Mouse (Mus musculus) left cerebral cortex, postnatal 14 days (tissue): Measurements from ENCODE around the gene Isoc2a. TPM values are rescaled to one million over a fixed set of nuclear protein-coding genes. Genes with fewer than 3 reads are reported as not detected.

Experiments used
- DNase-seq, 2 experiments: peaks; one replicate each; pipeline ENCODE4 v3.0.0; 2021 to 2022; ENCODE audit warnings: low spot score in 2 of 2, mixed read lengths in 1 of 2
- intact Hi-C: fragments of 180-260 bp; cut with DNase I; formaldehyde crosslinking; loops from one replicate; pipeline ENCODE4 v1.15.1; 2025
- total RNA-seq, 2 experiments: library from RNA; stranded (reverse); gene quantifications; 2 replicates each; pipeline ENCODE4 v1.2.3; 2021

Isoc2a gene
- total RNA-seq, 2 experiments from 2014 or later: 7.5 to 8.6 TPM

DNA sequence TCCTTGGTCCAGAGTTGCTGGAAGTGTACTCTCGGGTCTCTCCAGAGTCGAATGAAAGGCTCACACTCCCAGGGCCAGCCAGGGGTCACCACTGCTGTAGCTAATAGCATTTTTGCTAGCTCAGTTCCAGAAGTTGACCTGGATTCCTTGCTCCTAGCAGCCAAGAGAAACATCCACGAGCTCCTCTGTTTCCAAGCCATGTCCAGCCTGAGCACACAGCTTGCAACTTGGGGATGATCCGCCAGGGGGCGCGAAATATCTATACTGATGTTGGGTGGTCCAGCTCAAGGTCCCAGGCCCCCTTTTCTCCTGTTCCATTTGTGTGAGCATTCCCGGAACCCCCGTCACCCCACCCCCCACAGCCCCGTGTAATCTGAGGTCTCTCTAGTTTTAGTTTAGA is 34.6 kb downstream of the Isoc2a start:
- DNase-seq: peak; percentile 71 to 76
- intact Hi-C loops: no loop called here

DNA sequence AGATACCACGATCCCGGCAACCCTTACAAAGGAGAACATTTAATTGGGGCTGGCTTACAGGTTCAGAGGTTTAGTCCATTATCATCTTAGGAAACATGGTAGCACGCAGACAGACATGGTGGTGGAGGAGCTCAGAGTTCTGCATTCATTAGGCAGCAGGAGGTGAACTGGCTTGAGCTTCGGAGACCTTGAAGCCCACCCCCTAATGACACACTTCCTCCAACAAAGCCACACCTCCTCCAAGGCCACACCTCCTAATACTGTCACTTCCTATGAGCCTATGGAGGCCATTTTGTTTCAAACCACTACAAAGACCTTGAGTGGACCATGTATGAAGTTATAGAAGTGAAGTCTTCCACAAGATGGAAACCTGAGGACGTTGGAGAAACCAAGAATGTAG is 35.3 kb downstream of the Isoc2a start:
- intact Hi-C loops: no loop called here
- no peak for DNase-seq

DNA sequence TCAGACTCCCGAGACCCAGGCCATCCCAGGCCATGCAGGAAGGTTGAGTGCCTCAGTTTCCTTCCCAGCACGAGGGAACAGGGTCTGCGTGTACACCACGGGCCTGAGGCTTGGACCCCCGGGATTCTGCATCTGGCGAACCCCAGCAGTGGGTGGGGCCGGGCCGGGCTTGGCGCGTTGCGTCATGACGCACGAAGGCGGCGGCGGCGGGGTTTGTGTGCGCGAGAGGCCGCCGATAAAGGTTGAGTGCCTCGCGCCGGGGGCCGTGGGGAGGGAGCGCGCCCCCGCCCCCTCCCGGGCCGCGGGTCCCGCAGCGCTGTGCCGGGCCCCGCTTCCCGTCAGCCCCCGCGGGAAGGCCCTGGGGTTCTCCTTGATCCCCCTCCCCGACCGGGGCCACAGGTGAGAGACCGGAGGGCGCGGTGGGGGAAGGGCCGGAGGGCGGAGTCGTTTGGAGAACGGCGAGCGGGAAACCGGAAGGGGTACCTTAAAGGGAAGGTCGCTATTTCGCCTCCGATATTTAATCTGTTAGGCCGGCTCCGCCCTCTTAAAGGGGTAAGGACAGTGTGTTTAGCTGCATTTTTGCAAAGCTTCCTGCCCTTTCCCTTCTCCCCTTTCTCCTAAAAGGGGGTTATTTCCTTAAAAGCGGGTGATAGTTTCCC is 38.2 kb downstream of the Isoc2a start, which contains the start of gene Zfp628:
Zfp628 (plus strand) TSS at position 211 of the 659 bp plus-strand sequence.
- DNase-seq: peak; percentile 94 to 95
- intact Hi-C loops: no loop called here

DNA sequence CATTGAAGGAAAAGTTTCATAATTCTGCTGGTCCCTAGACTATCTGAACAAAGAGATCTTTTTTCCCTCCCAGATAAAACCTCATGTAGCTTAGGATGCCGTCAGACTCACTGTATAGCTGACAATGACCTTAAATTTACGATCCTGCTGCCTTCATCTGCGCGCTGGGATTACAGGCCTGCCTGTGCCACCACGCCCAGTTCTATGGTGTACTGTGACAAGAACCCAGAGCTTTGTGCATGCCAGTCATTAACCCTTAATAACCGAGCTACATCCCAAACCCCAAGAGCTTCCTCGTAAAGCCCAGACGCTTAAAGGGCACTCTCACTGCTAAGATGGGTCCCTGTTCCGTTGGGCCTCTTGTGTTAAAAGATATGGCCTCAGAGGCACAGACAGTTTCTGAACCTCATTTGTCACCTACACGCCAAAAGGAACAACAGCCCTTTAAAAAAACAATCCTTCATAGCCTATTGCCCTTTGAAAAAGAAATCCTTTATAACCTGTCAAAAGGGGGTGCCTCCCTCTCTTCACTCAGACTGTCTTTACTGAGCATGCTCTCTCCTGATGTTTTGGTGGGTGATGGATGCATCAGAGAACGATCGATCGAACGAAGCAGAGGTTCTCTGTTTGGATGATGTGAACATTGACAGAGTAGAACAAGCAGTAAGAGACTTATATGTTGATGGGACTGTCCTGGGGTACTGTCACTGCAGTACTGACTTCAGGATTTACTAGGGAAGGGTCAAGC is 38.9 kb downstream of the Isoc2a start:
- DNase-seq: peak in 1 of 2 experiments; percentile 47
- intact Hi-C loops: no loop called here

DNA sequence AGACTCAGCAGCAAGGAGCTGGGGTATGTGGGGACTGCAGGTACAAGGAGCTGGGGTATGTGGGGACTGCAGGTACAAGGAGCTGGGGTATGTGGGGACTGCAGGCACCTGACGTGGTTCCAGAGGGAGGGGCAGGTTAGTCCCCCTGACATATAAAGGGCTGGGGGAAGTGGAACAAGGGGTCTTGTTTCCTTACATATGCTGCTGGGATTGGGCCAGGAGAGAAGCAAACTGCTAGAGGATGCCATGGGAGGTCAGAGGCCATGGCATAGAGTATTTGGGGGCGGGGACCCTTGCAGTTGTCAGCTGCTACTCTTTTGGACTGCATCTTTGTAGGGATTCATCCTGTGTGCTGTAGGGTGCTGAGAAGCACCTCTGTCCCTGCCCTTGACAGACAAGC is 40.5 kb downstream of the Isoc2a start:
- no peak for DNase-seq
- intact Hi-C loops: no loop called here

DNA sequence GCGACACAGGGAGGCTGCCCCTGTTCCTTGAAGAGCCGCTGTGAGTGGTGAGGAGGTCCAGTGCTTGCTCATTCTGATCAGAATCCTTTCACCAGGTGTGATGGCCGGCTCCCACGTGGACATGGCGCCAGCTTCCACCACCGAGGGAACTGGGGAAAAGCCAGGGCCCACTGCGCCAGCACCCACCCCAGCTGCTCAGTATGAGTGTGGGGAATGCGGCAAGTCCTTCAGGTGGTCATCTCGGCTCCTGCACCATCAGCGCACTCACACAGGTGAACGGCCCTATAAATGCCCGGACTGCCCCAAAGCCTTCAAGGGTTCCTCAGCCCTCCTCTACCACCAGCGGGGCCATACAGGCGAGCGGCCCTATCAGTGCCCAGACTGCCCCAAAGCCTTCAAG is 41.7 kb downstream of the Isoc2a start:
- DNase-seq: no peak
- intact Hi-C loops: no loop called here

DNA sequence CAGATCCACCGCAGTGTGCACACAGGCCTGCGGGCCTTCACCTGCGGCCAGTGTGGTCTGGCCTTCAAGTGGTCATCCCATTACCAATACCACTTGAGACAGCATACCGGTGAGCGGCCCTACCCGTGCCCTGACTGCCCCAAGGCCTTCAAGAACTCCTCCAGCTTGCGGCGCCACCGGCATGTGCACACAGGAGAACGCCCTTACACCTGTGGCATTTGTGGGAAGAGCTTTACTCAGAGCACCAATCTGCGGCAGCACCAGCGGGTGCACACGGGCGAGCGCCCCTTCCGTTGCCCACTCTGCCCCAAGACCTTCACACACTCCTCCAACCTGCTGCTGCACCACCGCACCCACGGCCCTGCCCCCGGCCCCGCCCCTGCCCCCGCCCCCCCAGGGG is 42.1 kb downstream of the Isoc2a start:
- DNase-seq: no peak
- intact Hi-C loops: no loop called here

DNA sequence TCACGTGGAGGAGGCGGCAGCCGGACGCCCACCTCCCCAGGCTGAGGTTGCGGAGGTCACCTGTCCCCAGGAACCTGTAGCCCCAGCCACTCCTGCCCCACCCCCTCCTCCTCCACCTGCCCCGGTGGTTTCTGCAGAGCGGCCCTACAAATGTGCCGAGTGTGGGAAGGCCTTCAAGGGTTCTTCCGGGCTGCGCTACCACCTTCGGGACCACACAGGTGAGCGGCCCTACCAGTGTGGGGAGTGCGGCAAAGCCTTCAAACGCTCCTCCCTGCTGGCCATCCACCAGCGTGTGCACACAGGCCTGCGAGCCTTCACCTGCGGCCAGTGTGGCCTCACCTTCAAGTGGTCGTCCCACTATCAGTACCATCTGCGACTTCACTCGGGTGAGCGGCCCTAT is 43.0 kb downstream of the Isoc2a start:
- intact Hi-C loops: loop anchor here (5.0 kb wide), 1 partner anchor 78 kb away; the partner anchor contains the start of gene Shisa7

DNA sequence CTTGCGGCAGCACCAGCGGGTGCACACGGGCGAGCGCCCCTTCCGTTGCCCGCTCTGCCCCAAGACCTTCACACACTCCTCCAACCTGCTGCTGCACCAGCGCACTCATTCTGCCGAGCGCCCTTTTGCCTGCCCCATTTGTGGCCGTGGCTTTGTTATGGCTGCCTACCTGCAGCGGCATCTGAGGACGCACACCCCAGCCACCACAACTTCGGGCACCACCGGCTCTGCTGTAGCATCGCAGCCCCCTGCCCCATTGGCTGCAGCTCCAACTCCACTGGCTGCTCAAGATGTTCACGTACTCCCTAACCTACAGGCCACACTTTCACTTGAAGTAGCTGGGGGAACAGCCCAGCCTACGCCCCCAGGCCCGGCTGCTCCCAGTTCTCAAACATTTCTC is 43.5 kb downstream of the Isoc2a start:
- intact Hi-C loops: loop anchor here (5.0 kb wide), 1 partner anchor 78 kb away; the partner anchor contains the start of gene Shisa7

More for the DNA sequence above, 43.0 kb downstream of the Isoc2a start:
- DNase-seq: no peak

DNA sequence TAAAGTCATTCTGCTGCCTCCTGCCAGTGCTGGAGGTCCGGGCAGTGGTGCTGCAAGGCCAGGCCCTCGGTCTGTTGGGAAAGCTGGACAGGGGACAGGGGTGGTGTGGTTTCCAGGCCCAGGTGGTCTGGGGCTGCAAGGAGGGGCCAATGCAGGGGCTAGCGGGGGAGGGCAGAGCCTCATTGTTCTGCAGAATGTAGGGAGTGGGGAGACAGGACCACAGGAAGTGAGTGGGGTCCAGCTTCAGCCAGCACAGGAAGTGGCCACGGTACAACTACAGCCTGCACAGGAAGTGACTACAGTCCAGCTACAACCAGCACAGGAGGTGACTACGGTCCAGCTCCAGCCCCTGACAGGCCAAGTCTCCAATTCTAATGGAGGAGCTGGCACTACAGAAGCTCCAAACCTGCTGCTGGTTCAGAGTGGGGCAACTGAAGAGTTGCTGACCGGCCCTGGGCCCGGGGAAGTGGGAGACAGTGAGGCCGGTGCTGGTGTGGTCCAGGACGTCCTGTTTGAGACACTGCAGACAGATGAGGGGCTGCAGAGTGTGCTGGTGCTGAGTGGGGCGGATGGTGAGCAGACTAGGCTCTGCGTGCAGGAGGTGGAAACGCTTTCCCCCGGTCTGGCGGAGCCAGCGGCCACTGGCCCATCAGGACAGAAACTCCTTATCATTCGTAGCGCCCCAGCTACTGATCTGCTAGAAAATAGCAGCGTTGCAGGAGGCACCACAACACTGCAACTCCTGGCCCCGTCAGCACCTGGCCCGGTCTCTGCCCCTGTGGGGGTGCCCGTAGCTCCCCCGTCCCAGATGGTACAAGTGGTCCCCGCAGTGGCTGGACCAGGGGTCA is 44.2 kb downstream of the Isoc2a start:
- intact Hi-C loops: loop anchor here (5.0 kb wide), 1 partner anchor 79 kb away; the partner anchor contains the start of gene Shisa7
- no peak for DNase-seq

More for the DNA sequence above, 43.5 kb downstream of the Isoc2a start:
- no peak for DNase-seq

DNA sequence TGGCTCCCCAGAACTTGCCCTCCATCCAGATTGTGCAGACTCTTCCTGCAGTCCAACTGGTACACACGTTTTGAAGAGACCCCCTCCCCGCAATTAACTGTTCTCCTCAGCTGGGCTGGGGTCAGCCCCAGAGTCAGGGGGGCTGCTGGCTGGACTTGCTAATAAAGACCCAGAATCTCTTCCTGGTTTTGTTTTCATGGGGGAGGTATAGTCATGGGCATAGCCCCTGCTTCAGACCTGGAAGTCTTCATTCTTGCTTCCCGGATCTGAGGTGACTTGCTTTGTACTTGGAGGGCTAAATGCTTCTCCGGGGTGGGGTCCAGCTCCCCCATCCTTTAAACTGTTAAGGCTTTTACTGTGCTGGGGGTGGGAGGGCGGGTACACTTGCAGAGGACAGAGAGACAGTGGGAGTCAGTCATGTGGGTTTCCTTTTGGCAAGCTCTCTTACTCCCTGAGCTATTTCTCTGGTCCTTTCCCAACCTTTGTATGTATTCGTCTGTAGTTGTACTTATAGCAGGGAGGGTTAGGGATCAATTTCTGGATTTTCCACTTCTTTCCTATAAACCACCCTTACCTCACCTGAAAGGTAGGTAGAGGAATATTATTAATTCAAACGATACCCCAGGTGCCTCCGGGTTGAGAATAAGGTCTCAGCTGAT is 45.0 kb downstream of the Isoc2a start, which contains the start of gene Nat14:
Nat14 (plus strand) TSS at position 205 of the 659 bp plus-strand sequence.
- DNase-seq: no peak
- intact Hi-C loops: loop anchor here (5.0 kb wide), 1 partner anchor 80 kb away; the partner anchor contains the start of gene Shisa7

DNA sequence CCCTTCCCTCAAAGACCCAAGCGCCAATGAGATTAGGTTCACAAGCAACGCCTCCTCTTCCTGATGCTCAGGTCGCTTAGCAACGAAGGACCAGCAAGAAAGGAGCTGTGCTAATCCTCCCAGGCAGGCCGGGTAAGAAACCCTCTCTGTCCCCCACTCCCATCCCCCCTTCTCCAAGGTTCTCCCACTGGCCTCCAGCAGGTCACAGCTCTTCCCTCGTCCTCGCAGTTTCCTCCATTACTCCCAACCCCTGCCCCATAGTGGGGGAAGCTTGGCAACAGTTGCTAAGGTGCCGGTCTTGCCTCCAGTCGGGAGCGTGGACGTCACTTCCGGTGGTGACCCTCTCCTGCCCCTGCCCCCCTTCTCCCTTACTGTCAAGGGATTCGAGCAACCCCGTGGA is 45.6 kb downstream of the Isoc2a start:
- intact Hi-C loops: loop anchor here (5.0 kb wide), 1 partner anchor 80 kb away; the partner anchor contains the start of gene Shisa7

DNA sequence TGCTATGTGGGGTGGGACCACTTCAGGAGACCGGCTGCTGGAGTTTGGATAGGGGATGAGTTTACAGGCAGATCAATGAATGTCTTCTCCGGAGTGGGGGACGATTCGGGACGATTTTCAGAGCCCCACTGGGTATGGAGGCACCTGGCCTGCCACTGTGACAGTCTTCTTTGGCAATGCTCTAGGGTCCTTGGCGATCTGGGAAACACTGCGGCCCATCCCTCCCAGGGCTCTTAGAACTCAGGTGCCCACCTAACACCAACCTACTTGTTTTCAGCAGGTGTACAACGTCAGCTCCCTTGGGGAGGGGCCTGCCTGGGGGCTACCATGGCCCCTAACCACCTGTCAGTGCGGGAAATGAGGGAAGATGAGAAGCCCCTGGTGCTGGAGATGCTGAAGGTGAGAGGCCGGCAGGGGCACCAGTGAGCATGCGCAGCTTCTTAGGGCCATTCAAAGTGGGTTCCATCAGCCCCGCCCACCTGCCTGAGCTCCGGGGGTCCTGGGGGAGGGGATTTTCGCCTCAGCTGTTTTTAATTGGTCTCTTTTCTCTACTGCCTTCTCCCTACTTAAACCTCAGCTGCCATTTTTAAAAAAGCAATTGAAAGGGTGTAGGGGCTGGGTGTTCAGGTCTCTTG is 46.1 kb downstream of the Isoc2a start:
- intact Hi-C loops: loop anchor here (5.0 kb wide), 1 partner anchor 81 kb away; the partner anchor contains the start of gene Shisa7
- peak; percentile 79 to 84 for DNase-seq

More for the DNA sequence above, 45.6 kb downstream of the Isoc2a start:
- DNase-seq: peak; percentile 88 to 92

DNA sequence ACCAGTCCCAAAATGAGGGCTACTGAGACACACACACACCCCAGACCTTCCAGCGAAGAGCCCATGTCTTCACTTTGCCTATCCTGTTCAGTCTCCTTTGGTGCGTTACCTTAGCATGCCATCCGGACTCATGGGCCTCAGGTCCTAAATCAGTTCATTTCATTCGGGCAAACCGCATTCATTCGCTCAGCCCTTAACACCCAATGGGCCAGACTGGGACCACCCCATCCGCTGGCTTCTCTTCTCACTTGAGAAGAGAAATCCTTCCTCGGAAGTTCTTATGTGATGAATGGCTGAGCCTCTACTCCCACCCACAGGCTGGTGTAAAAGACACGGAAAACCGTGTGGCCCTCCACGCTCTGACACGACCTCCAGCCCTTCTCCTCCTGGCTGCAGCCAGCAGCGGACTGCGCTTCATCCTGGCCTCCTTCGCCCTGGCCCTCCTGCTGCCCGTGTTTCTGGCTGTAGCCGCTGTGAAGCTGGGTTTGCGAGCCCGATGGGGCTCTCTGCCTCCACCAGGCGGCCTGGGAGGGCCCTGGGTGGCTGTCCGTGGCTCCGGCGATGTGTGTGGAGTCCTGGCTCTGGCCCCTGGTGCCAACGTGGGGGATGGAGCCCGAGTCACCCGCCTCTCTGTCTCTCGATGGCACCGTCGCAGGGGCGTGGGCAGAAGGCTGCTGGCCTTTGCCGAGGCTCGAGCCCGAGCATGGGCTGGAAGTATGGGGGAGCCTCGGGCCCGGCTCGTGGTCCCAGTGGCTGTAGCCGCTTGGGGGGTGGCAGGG is 46.8 kb downstream of the Isoc2a start:
- DNase-seq: peak; percentile 48 to 67
- intact Hi-C loops: loop anchor here (5.0 kb wide), 1 partner anchor 81 kb away; the partner anchor contains the start of gene Shisa7

DNA sequence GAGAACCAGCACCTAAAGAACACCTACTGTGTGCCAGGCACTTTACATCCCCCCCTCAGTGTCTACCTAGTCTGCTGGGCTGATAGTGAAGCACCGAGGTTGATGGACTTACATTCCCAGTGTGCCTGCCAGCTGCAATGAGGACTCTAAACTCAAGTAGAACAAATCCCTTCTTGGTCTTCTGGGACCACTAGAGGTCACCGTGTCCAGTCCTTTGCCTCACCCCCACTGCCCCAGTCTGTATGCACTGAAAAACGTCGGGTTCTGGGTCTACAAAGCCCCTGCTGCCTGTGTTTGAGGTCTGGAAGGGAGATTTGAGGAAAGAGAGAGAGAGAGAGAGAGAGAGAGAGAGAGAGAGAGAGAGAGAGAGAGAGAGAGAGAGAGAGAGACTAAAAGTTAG is 47.5 kb downstream of the Isoc2a start:
- intact Hi-C loops: loop anchor here (5.0 kb wide), 1 partner anchor 82 kb away; the partner anchor contains the start of gene Shisa7
- DNase-seq: no peak

DNA sequence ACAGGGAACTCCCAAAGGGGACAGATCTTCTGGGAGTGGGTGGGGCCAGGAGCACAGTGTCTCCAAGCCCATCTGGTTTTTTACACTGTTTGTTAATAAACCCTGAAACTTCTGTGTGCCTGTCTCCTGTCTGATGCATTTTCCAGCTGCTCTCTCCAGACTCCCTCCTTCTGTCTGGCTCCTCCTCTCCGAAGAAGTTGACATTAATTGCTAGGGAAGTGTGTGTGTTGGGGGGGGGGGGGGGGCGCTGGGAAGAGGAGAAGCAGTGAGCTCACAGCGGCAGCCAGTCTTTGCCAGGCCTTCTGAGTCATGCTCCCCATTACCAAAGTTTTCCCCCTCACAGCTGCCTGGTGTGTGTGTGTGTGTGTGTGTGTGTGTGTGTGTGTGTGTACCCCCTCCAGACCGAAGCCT is 47.9 kb downstream of the Isoc2a start:
- DNase-seq: peak; percentile 34 to 71
- intact Hi-C loops: loop anchor here (5.0 kb wide), 1 partner anchor 83 kb away; the partner anchor contains the start of gene Shisa7
